Mouse (Mus musculus) cortical plate, adult 2 months (tissue): ENCODE data around the gene C2cd3.

Experiments used
- CTCF ChIP-seq: fragments of 200-500 bp; IDR thresholded peaks from 2 replicates; pipeline ENCODE4 v1.5.1; 2011; ENCODE audit warnings: mild to moderate bottlenecking, control low read depth, low read length; ENCODE audit not compliant: insufficient read depth; ENCODE audit errors: extremely low read depth
- POLR2A ChIP-seq: fragments of 200-500 bp; IDR thresholded peaks from 2 replicates; pipeline ENCODE4 v1.6.1; 2011; ENCODE audit warnings: mild to moderate bottlenecking, low read length, control low read depth; ENCODE audit not compliant: insufficient read depth; ENCODE audit errors: extremely low read depth

DNA sequence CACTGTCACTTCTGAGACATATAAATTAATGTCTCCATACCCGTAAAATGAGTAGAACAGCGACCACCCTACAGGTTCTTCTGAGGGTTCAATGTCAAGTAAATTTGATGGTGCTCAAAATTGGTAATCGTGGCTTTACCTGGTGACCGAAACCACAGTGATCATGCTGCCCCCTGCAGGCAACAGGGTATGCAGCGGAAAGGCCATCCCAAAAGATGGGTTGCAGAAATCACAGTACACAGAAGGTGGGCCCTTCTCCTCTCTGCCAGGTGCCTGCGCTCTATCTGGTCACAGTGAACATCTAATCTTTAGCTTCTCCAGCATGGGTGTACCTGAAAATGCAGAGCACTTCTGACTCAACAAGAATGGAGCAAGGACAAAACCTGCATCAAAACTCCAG, 46.6 kb upstream of the C2cd3 start:
- TF ChIP-seq POLR2A: no peak
- TF ChIP-seq CTCF: peak; percentile 84
